Mouse (Mus musculus): Measurements from ENCODE around the gene Tmem223. TPM values are rescaled to one million over a fixed set of nuclear protein-coding genes. Genes with fewer than 3 reads are reported as not detected.

The Tmem223 gene
- polyA plus RNA-seq, 1 experiment = 140 TPM

- Histone ChIP-seq H3K4me1 (ENCODE audit: control insufficient read depth, insufficient read depth, insufficient read length, low read length) (peaks cover 14% of the 10 kb centered on the region), H3K4me3 (ENCODE audit: insufficient read depth, low read depth, low read length) (peak overlapping the region; percentile 40), H3K27ac (replicated peaks; ENCODE audit: low read depth, low read length) (no peak overlapping the region; the same call in 1 of the 2 replicates)
These were observed 2.2 kb downstream of the Tmem223 start for GRCm38 (mm10) chr19:8772996-8773395.

- peak overlapping the region; percentile 40 for H3K4me3 ChIP-seq (ENCODE audit: insufficient read depth, low read depth, low read length)
- H3K4me1 ChIP-seq (ENCODE audit: control insufficient read depth, insufficient read depth, insufficient read length, low read length) = peaks cover 14% of the 10 kb centered on the region
- peak overlapping the region; percentile 7; the same call in 1 of the 2 replicates for H3K27ac ChIP-seq (replicated peaks; ENCODE audit: low read depth, low read length)
These were observed 2.6 kb downstream of the Tmem223 start for GRCm38 (mm10) chr19:8773409-8773808.

- Histone ChIP-seq H3K27ac (replicated peaks; ENCODE audit: low read depth, low read length) (peak within 1 kb of the TSS; percentile 87), H3K4me1 (ENCODE audit: control insufficient read depth, insufficient read depth, insufficient read length, low read length) (peaks cover 14% of the 10 kb centered on the region), H3K4me3 (ENCODE audit: insufficient read depth, low read depth, low read length) (peak within 1 kb of the TSS; percentile 90)
These were observed 3.5 kb downstream of the Tmem223 start, which contains the start of gene Tmem179b for GRCm38 (mm10) chr19:8774086-8774835. Gene Tmem179b (minus strand): TSS chr19:8774467.

GRCm38 (mm10) chr19:8774951-8775421 is 4.2 kb downstream of the Tmem223 start:
- peak overlapping the region; percentile 77 for H3K27ac ChIP-seq (replicated peaks; ENCODE audit: low read depth, low read length)
- peak overlapping the region; percentile 90 for H3K4me3 ChIP-seq (ENCODE audit: insufficient read depth, low read depth, low read length)
- peaks cover 14% of the 10 kb centered on the region for H3K4me1 ChIP-seq (ENCODE audit: control insufficient read depth, insufficient read depth, insufficient read length, low read length)

GRCm38 (mm10) chr19:8786008-8786781 is 15.4 kb downstream of the Tmem223 start, which contains the start of gene Taf6l:
Gene Taf6l (minus strand): TSS chr19:8786417.
- peak within 1 kb of the TSS; percentile 74 for H3K4me3 ChIP-seq (ENCODE audit: insufficient read depth, low read depth, low read length)
- H3K4me1 ChIP-seq (ENCODE audit: control insufficient read depth, insufficient read depth, insufficient read length, low read length) = peaks cover 7% of the 10 kb centered on the region; the same call in 1 of the 2 replicates
- H3K27ac ChIP-seq (replicated peaks; ENCODE audit: low read depth, low read length) = no peak within 1 kb of the TSS

GRCm38 (mm10) chr19:8788521-8788920 is 17.7 kb downstream of the Tmem223 start:
- no peak overlapping the region for H3K4me3 ChIP-seq (ENCODE audit: insufficient read depth, low read depth, low read length)
- no peak overlapping the region for H3K27ac ChIP-seq (replicated peaks; ENCODE audit: low read depth, low read length)
- H3K4me1 ChIP-seq (ENCODE audit: control insufficient read depth, insufficient read depth, insufficient read length, low read length) = peaks cover 7% of the 10 kb centered on the region; the same call in 1 of the 2 replicates

- no peak overlapping the region for H3K4me3 ChIP-seq (ENCODE audit: insufficient read depth, low read depth, low read length)
- peaks cover 7% of the 10 kb centered on the region; the same call in 1 of the 2 replicates for H3K4me1 ChIP-seq (ENCODE audit: control insufficient read depth, insufficient read depth, insufficient read length, low read length)
- no peak overlapping the region for H3K27ac ChIP-seq (replicated peaks; ENCODE audit: low read depth, low read length)
These were observed 18.4 kb downstream of the Tmem223 start for GRCm38 (mm10) chr19:8789171-8789570.

GRCm38 (mm10) chr19:8790171-8790570 is 19.4 kb downstream of the Tmem223 start:
- no peak overlapping the region for H3K27ac ChIP-seq (replicated peaks; ENCODE audit: low read depth, low read length)
- peaks cover 2% of the 10 kb centered on the region; the same call in 1 of the 2 replicates for H3K4me1 ChIP-seq (ENCODE audit: control insufficient read depth, insufficient read depth, insufficient read length, low read length)
- H3K4me3 ChIP-seq (ENCODE audit: insufficient read depth, low read depth, low read length) = no peak overlapping the region

- 0 out of 2 replicates have a peak, but pooled peaks cover 10% of the 10 kb centered on the region for H3K4me1 ChIP-seq (ENCODE audit: control insufficient read depth, insufficient read depth, insufficient read length, low read length)
- H3K4me3 ChIP-seq (ENCODE audit: insufficient read depth, low read depth, low read length) = peak within 1 kb of the TSS; percentile 83
- H3K27ac ChIP-seq (replicated peaks; ENCODE audit: low read depth, low read length) = peak within 1 kb of the TSS; percentile 65
These were observed 27.6 kb downstream of the Tmem223 start, which contains the start of gene Polr2g for GRCm38 (mm10) chr19:8798264-8798946. Gene Polr2g (minus strand): TSS chr19:8798577.

- H3K4me1 ChIP-seq (ENCODE audit: control insufficient read depth, insufficient read depth, insufficient read length, low read length) = 0 out of 2 replicates have a peak, but pooled peaks cover 10% of the 10 kb centered on the region
- peak overlapping the region; percentile 43; the same call in 1 of the 2 replicates for H3K4me3 ChIP-seq (ENCODE audit: insufficient read depth, low read depth, low read length)
- peak overlapping the region; percentile 65 for H3K27ac ChIP-seq (replicated peaks; ENCODE audit: low read depth, low read length)
These were observed 28.1 kb downstream of the Tmem223 start for GRCm38 (mm10) chr19:8798947-8799315.

GRCm38 (mm10) chr19:8802130-8802821 is 31.5 kb downstream of the Tmem223 start, which contains the start of gene Zbtb3:
Gene Zbtb3 (plus strand): TSS chr19:8802555.
- H3K4me1 ChIP-seq (ENCODE audit: control insufficient read depth, insufficient read depth, insufficient read length, low read length) = 0 out of 2 replicates have a peak, but pooled peaks cover 10% of the 10 kb centered on the region
- H3K4me3 ChIP-seq (ENCODE audit: insufficient read depth, low read depth, low read length) = peak within 1 kb of the TSS; percentile 72
- H3K27ac ChIP-seq (replicated peaks; ENCODE audit: low read depth, low read length) = peak within 1 kb of the TSS; percentile 54

- no peak overlapping the region for H3K27ac ChIP-seq (replicated peaks; ENCODE audit: low read depth, low read length)
These were observed 32.5 kb downstream of the Tmem223 start for GRCm38 (mm10) chr19:8803204-8803780.

GRCm38 (mm10) chr19:8803879-8804660 is 33.3 kb downstream of the Tmem223 start:
- no peak overlapping the region for H3K4me3 ChIP-seq (ENCODE audit: insufficient read depth, low read depth, low read length)
- 0 out of 2 replicates have a peak, but pooled peaks cover 7% of the 10 kb centered on the region for H3K4me1 ChIP-seq (ENCODE audit: control insufficient read depth, insufficient read depth, insufficient read length, low read length)
- H3K27ac ChIP-seq (replicated peaks; ENCODE audit: low read depth, low read length) = no peak overlapping the region

More at GRCm38 (mm10) chr19:8803204-8803780, 32.5 kb downstream of the Tmem223 start:
- Histone ChIP-seq H3K4me1 (ENCODE audit: control insufficient read depth, insufficient read depth, insufficient read length, low read length) (0 out of 2 replicates have a peak, but pooled peaks cover 7% of the 10 kb centered on the region), H3K4me3 (ENCODE audit: insufficient read depth, low read depth, low read length) (0 out of 2 replicates have a peak overlapping the region, but pooled peaks have one; percentile 72)
